Mouse (Mus musculus) spleen, adult 2 months (tissue): ENCODE measurements around the gene Ythdf2. TPM values are rescaled to one million over a fixed set of nuclear protein-coding genes. Genes with fewer than 3 reads are reported as not detected.

ENCODE experiments used
- DNase-seq, 2 experiments: peaks; one replicate each; pipeline versions ENCODE4 v3.0.0 to v3.0.0-alpha.2; 2012 to 2021; ENCODE audit warnings: low spot score in 2 of 2, low read depth in 1 of 2
- H3K27ac ChIP-seq: fragments of 200-500 bp; 2 replicates; pipeline ENCODE4 v1.5.1; 2012; ENCODE audit warnings: low read length, inconsistent platforms; ENCODE audit not compliant: insufficient read depth
- H3K27me3 ChIP-seq: fragments of 200-500 bp; 2 replicates; pipeline ENCODE4 v1.6.1; 2012; ENCODE audit warnings: mild to moderate bottlenecking, moderate library complexity, low read length, inconsistent platforms; ENCODE audit not compliant: control insufficient read depth, insufficient read depth
- H3K36me3 ChIP-seq: fragments of 200-500 bp; 2 replicates; pipeline ENCODE4 v1.6.1; 2012; ENCODE audit warnings: mild to moderate bottlenecking, low read length, inconsistent platforms; ENCODE audit not compliant: control insufficient read depth, insufficient read depth
- H3K4me1 ChIP-seq: fragments of 200-500 bp; 2 replicates; pipeline ENCODE4 v1.6.1; 2011; ENCODE audit warnings: inconsistent platforms; ENCODE audit not compliant: control insufficient read depth, insufficient read depth, insufficient read length
- H3K4me3 ChIP-seq: fragments of 200-500 bp; 2 replicates; pipeline ENCODE4 v1.5.1; 2011; ENCODE audit warnings: mild to moderate bottlenecking, inconsistent platforms; ENCODE audit not compliant: insufficient read depth, insufficient read length; ENCODE audit errors: extremely low read depth
- CTCF ChIP-seq: fragments of 200-500 bp; IDR thresholded peaks from 2 replicates; pipeline ENCODE4 v1.5.1; 2011; ENCODE audit warnings: mild to moderate bottlenecking, inconsistent platforms; ENCODE audit not compliant: insufficient read depth, insufficient read length, insufficient replicate concordance; ENCODE audit errors: extremely low read depth
- POLR2A ChIP-seq: fragments of 200-500 bp; IDR thresholded peaks from 2 replicates; pipeline ENCODE4 v1.6.1; 2011; ENCODE audit warnings: low read depth, low read length, inconsistent platforms
- WGBS: fragments of 180-500 bp; shearing (Covaris S2); methylation state at CpG from one replicate; pipeline ENCODE4 v1.1.7; 2018; 5-methylcytosine and 5-hydroxymethylcytosine counted together
- polyA plus RNA-seq: library from polyadenylated mRNA; depleted of rRNA; stranded (reverse); fragments of >200 nt; gene quantifications from 2 replicates; pipeline ENCODE4 v1.2.3, GENCODE M21; 2012; rRNA removed

Gene Ythdf2
- polyA plus RNA-seq, 1 experiment = 11.9 TPM

- Histone ChIP-seq H3K27ac (no peak overlapping the region), H3K4me1 (no peaks in the 10 kb centered on the region), H3K36me3 (no peaks in the 10 kb centered on the region), H3K27me3 (no peaks in the 10 kb centered on the region), H3K4me3 (no peak overlapping the region)
- no peak for TF ChIP-seq CTCF
- TF ChIP-seq POLR2A = no peak
- DNase-seq = no peak
- 70% methylated on average over 2 of the region's 2 CpGs for WGBS
Observed at GRCm38 (mm10) chr4:132138640-132139039, 73.5 kb downstream of the Ythdf2 start.

DNA sequence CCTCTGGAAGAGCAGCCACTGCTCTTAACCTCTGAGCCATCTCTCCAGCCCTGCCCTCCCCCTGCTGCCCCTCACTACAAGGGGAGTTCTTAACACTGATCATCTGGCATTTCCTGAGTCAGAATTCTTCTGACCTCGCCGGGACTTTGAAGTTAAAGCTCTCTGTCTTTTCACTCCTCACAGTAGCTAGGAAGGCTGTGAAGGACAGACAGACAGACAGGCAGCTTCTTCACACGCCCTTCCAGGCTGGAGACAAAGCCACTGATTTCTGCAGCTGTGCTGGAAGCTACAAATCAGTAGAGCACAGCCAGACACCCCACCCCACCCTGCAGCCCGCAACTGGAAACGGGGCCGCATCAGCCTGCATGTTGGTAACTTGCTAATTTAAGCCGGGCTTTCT is 75.1 kb downstream of the Ythdf2 start:
- no peak overlapping the region for H3K4me3 ChIP-seq
- no peaks in the 10 kb centered on the region for H3K27me3 ChIP-seq
- no peaks in the 10 kb centered on the region for H3K36me3 ChIP-seq
- H3K27ac ChIP-seq = no peak overlapping the region
- no peaks in the 10 kb centered on the region for H3K4me1 ChIP-seq
- WGBS = 70% methylated on average over 7 of the region's 7 CpGs
- TF ChIP-seq POLR2A (no peak), CTCF (no peak)
- no peak for DNase-seq

Other genes with a start within 250 kb of the Ythdf2 start
- 0.11 and 0.19 TPM in 2 replicates for gene Gm10300, start 137.6 kb downstream of the Ythdf2 start, polyA plus RNA-seq
- gene Epb41, start 137.0 kb downstream of the Ythdf2 start, polyA plus RNA-seq = 66.5 and 94.1 TPM in 2 replicates
- 0.53 and 0.86 TPM in 2 replicates for gene Oprd1, start 67.8 kb downstream of the Ythdf2 start, polyA plus RNA-seq
- gene Gmeb1, start 49.3 kb upstream of the Ythdf2 start, polyA plus RNA-seq = 12.0 and 14.3 TPM in 2 replicates
- gene Taf12, start 62.1 kb upstream of the Ythdf2 start, polyA plus RNA-seq = 6.9 and 7.5 TPM in 2 replicates
- gene Rab42, start 91.1 kb upstream of the Ythdf2 start, polyA plus RNA-seq = 1.2 and 2.0 TPM in 2 replicates
- 16.0 and 19.6 TPM in 2 replicates for gene Trnau1ap, start 117.2 kb upstream of the Ythdf2 start, polyA plus RNA-seq
- gene Rcc1, start 141.3 kb upstream of the Ythdf2 start, polyA plus RNA-seq = 10.5 and 11.5 TPM in 2 replicates
- gene Phactr4, start 210.2 kb upstream of the Ythdf2 start, polyA plus RNA-seq = 5.5 and 5.7 TPM in 2 replicates